Mouse (Mus musculus) ovary, postnatal 36 days (tissue): ENCODE results near the gene Miga2.

Experiments used
- DNase-seq: peaks from one replicate; pipeline ENCODE4 v3.0.0; 2022; ENCODE audit warnings: low spot score, mixed read lengths

The Miga2 gene

DNA sequence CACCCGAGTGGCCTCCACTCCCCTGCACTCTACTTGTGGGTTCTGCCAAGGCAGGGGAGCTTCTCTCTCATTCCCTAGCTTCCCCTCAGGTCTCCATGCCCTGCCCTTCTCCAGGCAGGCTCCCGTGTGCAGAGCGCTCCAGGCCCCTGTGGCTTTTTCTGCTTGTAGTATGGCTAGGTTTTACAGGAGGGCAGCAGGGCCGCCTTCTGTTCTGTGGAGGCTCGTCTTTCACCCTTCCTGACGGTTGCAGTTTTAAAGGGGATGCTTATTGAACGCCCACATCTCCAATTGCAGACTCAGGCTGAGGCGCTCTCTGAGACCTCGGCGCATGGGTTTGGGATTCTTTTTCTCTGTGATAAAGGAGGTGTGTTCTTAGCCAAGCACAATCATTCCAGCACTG, 55.1 kb downstream of the Miga2 start:
- no peak for DNase-seq

DNA sequence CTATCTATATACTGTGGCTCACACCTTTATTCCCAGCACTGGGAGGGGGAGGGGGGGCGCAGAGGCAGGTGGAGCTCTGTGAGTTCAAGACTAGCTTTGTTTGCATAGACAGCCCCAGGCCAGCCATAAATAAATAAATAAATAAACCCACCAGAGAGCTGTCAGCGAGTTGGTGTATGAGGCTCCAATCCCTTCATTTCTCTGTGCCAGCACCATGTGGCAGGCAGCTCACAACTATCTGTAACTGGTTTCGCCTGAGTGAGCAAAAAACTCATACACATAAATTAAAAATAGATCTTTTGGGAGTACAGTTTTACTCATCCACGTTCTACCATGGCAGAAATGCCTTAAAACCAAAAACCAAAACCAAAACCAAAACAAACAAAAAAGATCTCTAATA, 57.4 kb downstream of the Miga2 start:
- DNase-seq: no peak

DNA sequence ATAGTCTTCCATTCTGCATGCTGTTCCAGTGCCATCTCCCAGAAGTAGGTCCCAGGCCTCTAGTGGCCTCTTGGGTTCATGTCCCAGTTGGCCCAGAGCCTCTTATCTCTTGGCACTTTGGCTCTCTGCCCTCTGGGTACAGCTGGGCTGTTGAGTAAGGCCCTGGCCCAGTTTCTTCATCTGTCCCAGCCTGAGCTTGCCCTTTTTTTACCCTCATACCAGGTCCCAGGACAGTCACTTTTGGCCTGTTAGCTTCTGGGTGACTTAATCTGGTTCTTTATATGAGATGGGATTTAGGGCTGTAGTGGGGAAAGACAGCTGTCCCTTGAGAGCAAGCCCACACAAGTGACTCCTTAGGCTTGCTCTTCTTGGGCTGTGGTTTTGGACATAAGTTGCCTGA, 65.1 kb downstream of the Miga2 start:
- no peak for DNase-seq
